Mouse (Mus musculus): ENCODE measurements around the gene Nfe2.

DNA sequence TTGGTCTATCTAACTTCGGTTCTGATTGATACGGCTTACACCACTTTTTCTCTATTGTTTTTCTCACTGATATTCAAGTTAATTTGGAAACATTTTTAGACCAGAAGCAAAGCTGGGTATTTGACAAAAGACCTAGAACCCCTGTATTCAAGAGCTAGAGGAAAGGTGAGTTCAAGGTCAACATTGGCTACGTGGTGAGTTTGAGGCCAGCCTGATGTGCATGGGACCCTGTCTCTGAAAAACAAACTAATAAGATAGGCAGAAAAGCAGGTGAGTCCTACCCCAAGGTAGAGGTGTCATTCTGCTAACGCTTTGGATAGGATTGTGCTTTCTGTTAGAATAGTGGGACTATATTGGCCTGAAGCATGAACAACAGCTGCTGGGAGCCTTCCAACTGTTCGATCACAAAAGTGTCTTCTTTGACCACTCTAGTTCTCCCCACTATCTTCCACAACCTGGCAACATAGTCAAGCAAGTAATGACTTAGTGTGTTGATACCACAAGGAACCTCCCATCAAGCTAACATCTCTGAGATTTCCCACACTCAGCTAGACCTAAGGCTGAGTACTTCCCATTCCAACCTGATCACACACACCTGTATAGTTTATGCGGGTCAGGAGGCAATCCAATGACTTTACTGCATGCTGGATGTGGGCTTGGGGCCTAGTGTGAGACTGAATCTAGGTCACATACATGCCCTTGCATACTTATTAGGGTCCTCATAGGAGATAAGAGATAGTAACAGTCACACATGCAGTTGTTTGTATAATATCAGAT lies 1.8 kb downstream of the Nfe2 start:
- TF ChIP-seq GATA1 (IDR thresholded peaks at IDR 0.05; ENCODE audit: borderline replicate concordance, low read length) (no peak), FLI1 (IDR thresholded peaks at IDR 0.05; ENCODE audit: low read length) (no peak)
